Mouse (Mus musculus) right cerebral cortex, postnatal 10 days (tissue): Measurements from ENCODE around the gene Clasp1.

Experiments used
- DNase-seq, 2 experiments: peaks; one replicate each; pipeline ENCODE4 v3.0.0; 2021; ENCODE audit warnings: low spot score in 2 of 2

Clasp1 gene

DNA sequence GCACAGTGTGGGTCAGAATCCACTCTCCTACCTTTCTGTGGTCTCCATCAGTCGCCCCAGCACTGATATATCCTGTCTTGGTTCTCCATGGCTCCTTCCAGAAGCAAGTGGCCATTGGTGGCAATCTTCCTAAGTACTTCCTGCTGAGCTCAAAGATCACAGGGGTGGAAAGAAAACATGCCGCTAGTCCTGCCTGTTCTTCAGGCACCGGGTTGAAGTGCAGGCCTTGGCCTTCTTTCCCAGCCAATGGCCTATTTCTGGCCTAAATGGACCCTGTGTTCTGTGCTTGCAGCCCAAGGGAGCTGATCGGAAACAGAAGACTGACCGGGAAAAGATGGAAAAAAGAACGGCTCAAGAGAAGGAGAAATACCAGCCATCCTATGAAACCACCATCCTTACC, 269.9 kb downstream of the Clasp1 start:
- no peak for DNase-seq

DNA sequence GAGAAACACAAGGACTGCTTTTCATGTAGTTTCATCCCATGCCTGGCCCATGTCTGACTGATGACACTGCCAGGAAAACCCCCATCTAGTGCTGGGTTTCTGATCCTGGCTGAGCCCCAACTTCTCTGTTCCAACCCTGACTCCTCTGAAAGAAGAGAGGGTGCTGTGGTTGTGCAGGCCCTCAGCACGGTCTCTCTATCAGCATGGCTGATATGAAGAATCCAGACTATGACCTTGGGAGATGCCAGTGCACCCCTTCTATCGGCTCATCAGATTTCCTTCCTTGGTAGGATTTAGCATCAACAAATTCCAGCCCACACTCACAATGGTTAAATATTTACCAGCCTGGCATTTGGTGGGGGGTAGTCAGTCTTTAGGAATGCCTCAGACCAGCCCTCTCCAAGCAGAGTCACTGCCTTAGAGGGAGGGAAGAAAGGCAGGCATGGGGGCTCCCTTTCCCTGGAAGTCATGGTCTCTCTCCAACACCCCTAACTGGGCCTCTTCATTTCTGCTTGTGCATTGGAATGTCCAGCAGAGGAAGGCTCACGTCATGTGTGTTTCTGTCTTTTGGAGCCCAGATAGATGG, 272.1 kb downstream of the Clasp1 start:
- no peak for DNase-seq
